Mouse (Mus musculus): Measurements from ENCODE around the gene AW146154. TPM values are rescaled to one million over a fixed set of nuclear protein-coding genes. Genes with fewer than 3 reads are reported as not detected.
"Not testable (repeated sequence)": the region's sequence is repeated elsewhere in the genome, so short reads cannot be mapped to it uniquely, and the experiment has no call there.

The AW146154 gene
- 3.6 and 4.5 TPM in 2 replicates for polyA plus RNA-seq (2014; fragmentation: Nextera tagmentation; extraction: Ambion mirVana)

DNA sequence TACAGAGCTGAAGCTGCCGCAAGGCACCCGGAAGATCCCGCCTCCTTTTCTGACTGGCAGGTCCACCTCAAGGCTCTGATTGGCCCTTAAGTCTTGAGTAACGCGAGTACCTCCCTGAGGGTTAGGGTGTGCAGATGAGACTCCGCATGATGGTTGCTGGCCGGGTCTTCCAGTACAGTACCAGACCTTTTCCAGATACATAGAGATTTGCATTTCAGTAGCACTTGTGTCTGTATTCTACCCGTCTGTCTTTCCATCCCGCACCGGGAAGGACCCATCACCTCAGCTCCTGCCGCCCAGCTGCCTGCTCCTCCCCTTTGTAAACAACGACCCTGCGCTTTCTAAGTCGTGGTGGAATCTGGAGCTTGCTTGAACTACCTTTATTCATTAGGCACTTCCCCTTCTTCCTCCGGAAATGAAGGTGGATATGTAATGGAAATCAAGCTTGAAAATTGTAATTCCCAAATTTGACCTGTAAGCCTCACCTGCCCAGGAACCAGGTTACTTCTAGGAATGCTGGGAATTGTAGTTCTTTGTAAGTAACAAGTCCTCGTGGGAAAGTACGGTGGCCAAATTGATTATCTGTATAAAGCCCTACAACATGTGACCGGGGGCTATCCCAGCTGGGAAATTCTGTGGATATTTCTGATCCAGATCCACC lies at the start of gene AW146154, which contains the start of gene Gm20449:
Gene AW146154, minus strand, starts transcription at position 502 of the 661 bp plus-strand sequence.
Gene Gm20449, minus strand, starts transcription at position 29 of the 661 bp plus-strand sequence.
- ATAC-seq (ENCODE audit: low FRiP score, low TSS enrichment) (peak; percentile 98), DNase-seq (peak; percentile 95)
- Histone ChIP-seq H3K4me2 (ENCODE audit: low read length) (peak within 1 kb of the TSS; percentile 88), H3K9me3 (ENCODE audit: control insufficient read depth, low read length) (peaks cover 7% of the 10 kb centered on the region; the same call in 1 of the 2 replicates), H3K4me1 (ENCODE audit: control insufficient read depth, insufficient read depth, low read length) (no peaks in the 10 kb centered on the region), H3K9ac (replicated peaks; ENCODE audit: low read length) (peak within 1 kb of the TSS; percentile 42; the same call in 1 of the 2 replicates), H3K27me3 (ENCODE audit: control insufficient read depth, insufficient read depth, low read length) (no peaks in the 10 kb centered on the region), H3K36me3 (ENCODE audit: control insufficient read depth, insufficient read depth, low read length) (no peaks in the 10 kb centered on the region), H3K4me3 (replicated peaks; ENCODE audit: low read depth, low read length) (peak within 1 kb of the TSS; percentile 62), H3K27ac (replicated peaks; ENCODE audit: low read depth, low read length) (0 out of 2 replicates have a peak within 1 kb of the TSS, but pooled peaks have one; percentile 63)
- under 1% methylated on average over 18 of the region's 18 CpGs for WGBS

DNA sequence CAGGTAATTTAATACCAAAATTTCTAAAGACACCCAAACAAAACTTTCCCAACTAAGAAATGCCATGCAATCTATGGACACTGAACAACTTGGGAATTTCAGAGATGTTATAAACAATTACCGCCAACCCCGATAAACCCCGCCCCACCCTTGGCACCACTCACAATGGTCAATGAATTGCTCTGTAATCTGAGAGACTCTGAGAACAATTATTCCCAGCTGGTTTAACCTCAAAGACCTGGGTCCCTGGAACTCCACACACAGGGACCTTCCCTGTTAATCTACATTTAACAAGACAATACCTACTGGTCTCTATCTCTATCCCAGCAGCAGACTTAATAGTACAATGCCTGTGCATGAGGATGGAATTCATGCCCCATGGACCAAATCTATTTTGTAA lies 13.0 kb upstream of the AW146154 start:
- DNase-seq (no peak), ATAC-seq (ENCODE audit: low FRiP score, low TSS enrichment) (no peak)
- no peak overlapping the region for H3K4me3 ChIP-seq (replicated peaks; ENCODE audit: low read depth, low read length)
- no peaks in the 10 kb centered on the region for H3K4me1 ChIP-seq (ENCODE audit: control insufficient read depth, insufficient read depth, low read length)
- H3K9me3 ChIP-seq (ENCODE audit: control insufficient read depth, low read length): peaks cover 7% of the 10 kb centered on the region; the same call in 1 of the 2 replicates
- no peak overlapping the region for H3K27ac ChIP-seq (replicated peaks; ENCODE audit: low read depth, low read length)
- no peaks in the 10 kb centered on the region for H3K36me3 ChIP-seq (ENCODE audit: control insufficient read depth, insufficient read depth, low read length)
- H3K4me2 ChIP-seq (ENCODE audit: low read length): no peak overlapping the region
- no peaks in the 10 kb centered on the region for H3K27me3 ChIP-seq (ENCODE audit: control insufficient read depth, insufficient read depth, low read length)
- 93% methylated on average over 3 of the region's 3 CpGs for WGBS
- no peak overlapping the region for H3K9ac ChIP-seq (replicated peaks; ENCODE audit: low read length)

- ATAC-seq (ENCODE audit: low FRiP score, low TSS enrichment): no peak
- WGBS: 23% methylated on average over 1 of the region's 1 CpGs
- Histone ChIP-seq H3K27me3 (ENCODE audit: control insufficient read depth, insufficient read depth, low read length) (no peaks in the 10 kb centered on the region), H3K27ac (replicated peaks; ENCODE audit: low read depth, low read length) (no peak overlapping the region), H3K9me3 (ENCODE audit: control insufficient read depth, low read length) (peaks cover 7% of the 10 kb centered on the region; the same call in 1 of the 2 replicates), H3K4me1 (ENCODE audit: control insufficient read depth, insufficient read depth, low read length) (no peaks in the 10 kb centered on the region), H3K4me3 (replicated peaks; ENCODE audit: low read depth, low read length) (no peak overlapping the region), H3K9ac (replicated peaks; ENCODE audit: low read length) (no peak overlapping the region), H3K4me2 (ENCODE audit: low read length) (no peak overlapping the region), H3K36me3 (ENCODE audit: control insufficient read depth, insufficient read depth, low read length) (no peaks in the 10 kb centered on the region)
- no peak for DNase-seq
These were observed 12.5 kb upstream of the AW146154 start for GRCm38 (mm10) chr7:41512207-41512606.

- ATAC-seq (ENCODE audit: low FRiP score, low TSS enrichment): no peak
- H3K36me3 ChIP-seq (ENCODE audit: control insufficient read depth, insufficient read depth, low read length): no peaks in the 10 kb centered on the region
- no peak for DNase-seq
- whole genome bisulfite sequencing: 33% methylated on average over 1 of the region's 1 CpGs
- no peak overlapping the region for H3K4me3 ChIP-seq (replicated peaks; ENCODE audit: low read depth, low read length)
- H3K4me2 ChIP-seq (ENCODE audit: low read length): no peak overlapping the region
- H3K27me3 ChIP-seq (ENCODE audit: control insufficient read depth, insufficient read depth, low read length): no peaks in the 10 kb centered on the region
- no peaks in the 10 kb centered on the region for H3K4me1 ChIP-seq (ENCODE audit: control insufficient read depth, insufficient read depth, low read length)
- H3K27ac ChIP-seq (replicated peaks; ENCODE audit: low read depth, low read length): no peak overlapping the region
- H3K9me3 ChIP-seq (ENCODE audit: control insufficient read depth, low read length): no peaks in the 10 kb centered on the region
- no peak overlapping the region for H3K9ac ChIP-seq (replicated peaks; ENCODE audit: low read length)
These were observed 2.7 kb upstream of the AW146154 start for GRCm38 (mm10) chr7:41502402-41502801.

DNA sequence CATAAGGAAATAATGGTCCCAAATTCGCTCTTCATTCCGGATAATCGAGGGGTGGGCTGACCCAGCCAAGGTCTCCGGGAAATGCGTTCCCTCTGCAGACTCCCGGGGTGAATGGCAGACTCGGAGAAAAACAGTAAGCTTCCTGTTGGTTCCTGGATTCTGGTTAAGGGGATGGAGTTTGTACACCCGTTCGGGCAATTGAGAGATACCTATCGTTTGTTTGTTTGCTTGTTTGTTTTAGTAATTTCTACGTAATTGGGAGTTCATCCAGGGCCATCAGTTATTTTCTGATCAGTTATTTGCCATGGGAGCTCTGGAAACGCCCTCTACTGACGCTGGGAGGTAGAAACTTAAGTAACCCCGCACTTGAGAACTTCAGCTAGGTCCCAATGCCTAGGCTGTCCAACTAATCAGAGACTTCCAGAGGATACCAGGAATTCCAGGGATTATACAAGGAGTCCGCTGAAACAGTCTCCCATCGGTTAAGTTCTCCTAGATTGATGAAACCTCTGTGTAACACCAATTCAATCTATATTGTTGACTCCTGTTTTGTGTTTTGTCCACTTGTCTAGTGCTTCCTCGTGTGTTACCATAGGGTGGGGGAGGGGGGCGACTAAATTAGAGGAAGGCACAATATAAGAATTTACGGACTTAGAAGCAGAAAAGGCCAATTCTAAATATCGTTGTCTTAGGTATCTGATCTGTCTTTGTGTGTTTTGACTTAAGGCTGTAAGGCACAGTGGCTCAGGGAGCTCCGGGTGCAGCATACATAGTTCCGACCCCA lies 653 bp upstream of the AW146154 start:
- ATAC-seq (ENCODE audit: low FRiP score, low TSS enrichment) (no peak; the same call in 1 of the 2 replicates), DNase-seq (peak; percentile 67)
- 20% methylated on average over 22 of the region's 22 CpGs for WGBS
- Histone ChIP-seq H3K27me3 (ENCODE audit: control insufficient read depth, insufficient read depth, low read length) (no peaks in the 10 kb centered on the region), H3K4me3 (replicated peaks; ENCODE audit: low read depth, low read length) (peak overlapping the region; percentile 62), H3K4me2 (ENCODE audit: low read length) (peak overlapping the region; percentile 88), H3K9me3 (ENCODE audit: control insufficient read depth, low read length) (0 out of 2 replicates have a peak, but pooled peaks cover 3% of the 10 kb centered on the region), H3K36me3 (ENCODE audit: control insufficient read depth, insufficient read depth, low read length) (no peaks in the 10 kb centered on the region), H3K27ac (replicated peaks; ENCODE audit: low read depth, low read length) (no peak overlapping the region), H3K9ac (replicated peaks; ENCODE audit: low read length) (peak overlapping the region; percentile 42; the same call in 1 of the 2 replicates), H3K4me1 (ENCODE audit: control insufficient read depth, insufficient read depth, low read length) (no peaks in the 10 kb centered on the region)

GRCm38 (mm10) chr7:41499018-41499388 lies 687 bp downstream of the AW146154 start:
- ATAC-seq (ENCODE audit: low FRiP score, low TSS enrichment); H3K27me3 ChIP-seq (ENCODE audit: control insufficient read depth, insufficient read depth, low read length); H3K4me1 ChIP-seq (ENCODE audit: control insufficient read depth, insufficient read depth, low read length); H3K36me3 ChIP-seq (ENCODE audit: control insufficient read depth, insufficient read depth, low read length); H3K27ac ChIP-seq (replicated peaks; ENCODE audit: low read depth, low read length); DNase-seq: not testable (repeated sequence)
- Histone ChIP-seq H3K4me2 (ENCODE audit: low read length) (peak overlapping the region; percentile 88), H3K9me3 (ENCODE audit: control insufficient read depth, low read length) (peaks cover 11% of the 10 kb centered on the region; the same call in 1 of the 2 replicates), H3K9ac (replicated peaks; ENCODE audit: low read length) (peak overlapping the region; percentile 42; the same call in 1 of the 2 replicates), H3K4me3 (replicated peaks; ENCODE audit: low read depth, low read length) (peak overlapping the region; percentile 62)
- under 1% methylated on average over 6 of the region's 6 CpGs for WGBS

GRCm38 (mm10) chr7:41498464-41498863 lies 1.2 kb downstream of the AW146154 start:
- Histone ChIP-seq H3K9me3 (ENCODE audit: control insufficient read depth, low read length) (peaks cover 11% of the 10 kb centered on the region; the same call in 1 of the 2 replicates), H3K4me3 (replicated peaks; ENCODE audit: low read depth, low read length) (peak overlapping the region; percentile 62; the same call in 1 of the 2 replicates), H3K4me2 (ENCODE audit: low read length) (peak overlapping the region; percentile 88; the same call in 1 of the 2 replicates)
- not testable (repeated sequence) for H3K9ac ChIP-seq (replicated peaks; ENCODE audit: low read length); H3K4me1 ChIP-seq (ENCODE audit: control insufficient read depth, insufficient read depth, low read length); DNase-seq; H3K27ac ChIP-seq (replicated peaks; ENCODE audit: low read depth, low read length); ATAC-seq (ENCODE audit: low FRiP score, low TSS enrichment); H3K36me3 ChIP-seq (ENCODE audit: control insufficient read depth, insufficient read depth, low read length); H3K27me3 ChIP-seq (ENCODE audit: control insufficient read depth, insufficient read depth, low read length)
- WGBS: 60% methylated on average over 2 of the region's 4 CpGs

DNA sequence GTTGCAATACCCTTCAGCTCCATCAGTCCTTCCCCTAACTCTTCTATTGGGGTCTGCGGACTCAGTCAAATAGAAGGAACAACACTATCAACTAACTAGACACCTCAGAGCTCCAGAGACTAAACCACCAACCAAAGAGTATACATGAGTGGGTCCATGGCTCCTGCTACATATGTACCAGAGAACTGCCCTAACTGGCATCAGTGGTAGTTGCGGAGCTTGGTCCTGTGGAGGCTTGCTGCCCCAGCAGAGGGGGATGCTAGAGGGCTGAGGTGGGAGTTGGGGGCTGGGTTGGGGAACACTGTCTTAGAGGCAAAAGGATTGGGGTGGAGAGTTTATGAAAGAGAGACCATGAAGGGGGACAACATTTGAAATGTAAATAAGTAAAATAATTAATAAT lies 1.8 kb downstream of the AW146154 start:
- H3K4me3 ChIP-seq (replicated peaks; ENCODE audit: low read depth, low read length): no peak overlapping the region
- H3K36me3 ChIP-seq (ENCODE audit: control insufficient read depth, insufficient read depth, low read length): no peaks in the 10 kb centered on the region
- DNase-seq (no peak), ATAC-seq (ENCODE audit: low FRiP score, low TSS enrichment) (no peak)
- H3K27me3 ChIP-seq (ENCODE audit: control insufficient read depth, insufficient read depth, low read length): no peaks in the 10 kb centered on the region
- H3K27ac ChIP-seq (replicated peaks; ENCODE audit: low read depth, low read length): no peak overlapping the region
- no peaks in the 10 kb centered on the region for H3K4me1 ChIP-seq (ENCODE audit: control insufficient read depth, insufficient read depth, low read length)
- H3K4me2 ChIP-seq (ENCODE audit: low read length): no peak overlapping the region
- no peak overlapping the region for H3K9ac ChIP-seq (replicated peaks; ENCODE audit: low read length)
- H3K9me3 ChIP-seq (ENCODE audit: control insufficient read depth, low read length): peaks cover 11% of the 10 kb centered on the region; the same call in 1 of the 2 replicates
- 99% methylated on average over 2 of the region's 2 CpGs for WGBS

Data from midbrain, embryonic 14.5 days (tissue).